ENCODE assay signal across 9 mouse cellular contexts in the genomic region with DNA sequence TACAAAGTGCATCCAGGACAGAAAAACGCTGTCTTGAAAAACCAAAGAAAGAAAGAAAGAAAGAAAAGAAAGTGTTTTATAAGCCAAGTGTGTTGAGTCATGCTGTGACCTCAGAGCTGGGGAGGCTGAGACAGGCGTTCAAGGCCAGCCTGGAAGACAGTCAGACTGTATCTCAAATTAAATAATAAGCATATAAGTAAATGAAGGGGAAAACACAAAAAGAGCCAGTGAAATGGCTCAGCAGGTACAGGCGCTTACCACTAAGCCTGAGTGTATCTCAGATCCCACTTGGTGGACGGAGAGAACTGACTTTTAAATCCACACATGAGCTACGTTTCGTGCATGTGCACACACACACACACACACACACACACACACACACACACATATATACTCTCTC. TPM values are rescaled to one million over a fixed set of nuclear protein-coding genes. Genes with fewer than 3 reads are reported as not detected.
DNase-seq lines count a peak whose midpoint lies in the region; ATAC-seq and TF ChIP-seq lines count a peak whose summit lies in the region.
"Had no signal": no experiment of that assay in that cellular context is flagged by ENCODE, and none has a peak within 500 bp of the region (broad histone marks: within the 10 kb centered on the region; RNA-seq: fewer than 3 reads in every experiment).

No protein-coding gene starts in this region.

- peaks cover 8% of the 10 kb centered on the region for H3K36me3 ChIP-seq in heart, embryonic 16.5 days (ENCODE audit: control insufficient read depth, insufficient read depth)
- H3K36me3 ChIP-seq in G1E (replicated peaks), result peaks cover 45% of the 10 kb centered on the region
- 0 out of 2 replicates have a peak, but pooled peaks cover 3% of the 10 kb centered on the region for H3K36me3 ChIP-seq in liver, embryonic 11.5 days (ENCODE audit: control insufficient read depth, insufficient read depth, low read length)

- peak overlapping the region; percentile 93 for H3K4me3 ChIP-seq in heart, embryonic 16.5 days (ENCODE audit: low read length)
- peak overlapping the region; percentile 86; the same call in 1 of the 2 replicates for H3K4me3 ChIP-seq in G1E (ENCODE audit: low read depth, low read length)
- H3K4me3 ChIP-seq in liver, embryonic 11.5 days (ENCODE audit: low read depth, low read length), result peak overlapping the region; percentile 64; the same call in 1 of the 2 replicates

- TF ChIP-seq CTCF in G1E (IDR thresholded peaks at IDR 0.05; ENCODE audit: low read depth, low read length), result no peak

- ATAC-seq in heart, embryonic 16.5 days (replicated peaks; ENCODE audit: extremely low read depth, insufficient read depth, low FRiP score), result no peak
- no peak for ATAC-seq in G1E (ENCODE audit: extremely low read depth, insufficient number of reproducible peaks, low FRiP score, poor library complexity, severe bottlenecking)
- ATAC-seq in liver, embryonic 11.5 days (replicated peaks; ENCODE audit: low FRiP score), result no peak

- H3K27ac ChIP-seq in heart, embryonic 16.5 days (ENCODE audit: low read length), result no peak overlapping the region
- no peak overlapping the region for H3K27ac ChIP-seq in liver, embryonic 11.5 days (ENCODE audit: low read depth, low read length)
- H3K27ac ChIP-seq: midbrain, embryonic 10.5 days had no signal

- H3K27me3 ChIP-seq in heart, embryonic 16.5 days (ENCODE audit: control insufficient read depth, insufficient read depth, low read length), result no peaks in the 10 kb centered on the region
- H3K27me3 ChIP-seq in G1E (ENCODE audit: insufficient read depth, low read length), result no peaks in the 10 kb centered on the region
- H3K27me3 ChIP-seq in liver, embryonic 11.5 days (replicated peaks; ENCODE audit: control insufficient read depth, insufficient read depth, low read length), result no peaks in the 10 kb centered on the region

- H3K9ac ChIP-seq in heart, embryonic 16.5 days (ENCODE audit: low read length), result no peak overlapping the region
- no peak overlapping the region for H3K9ac ChIP-seq in liver, embryonic 11.5 days (ENCODE audit: low read depth, low read length)

- intact Hi-C loops in heart, postnatal 36 days (cut with DNase I), result no loop called here

- DNase-seq in heart, postnatal 36 days, result no peak
- DNase-seq in 416B (ENCODE audit: low read depth), result peak; percentile 58
- no peak for DNase-seq in G1E (ENCODE audit: low spot score)
- no peak for DNase-seq in liver, embryonic 11.5 days (ENCODE audit: low spot score)
- no peak for DNase-seq in frontal cortex, postnatal 36 days (ENCODE audit: low spot score in 2 of 2)
- no peak for DNase-seq in right cerebral cortex, postnatal 36 days (ENCODE audit: low spot score in 2 of 2)

- no peaks in the 10 kb centered on the region for H3K9me3 ChIP-seq in heart, embryonic 16.5 days (replicated peaks; ENCODE audit: control insufficient read depth, low read length)
- H3K9me3 ChIP-seq in G1E (replicated peaks), result no peaks in the 10 kb centered on the region
- H3K9me3 ChIP-seq in liver, embryonic 11.5 days (ENCODE audit: control insufficient read depth, low read length), result no peaks in the 10 kb centered on the region
- H3K9me3 ChIP-seq: midbrain, embryonic 10.5 days had no signal

- H3K4me1 ChIP-seq in heart, embryonic 16.5 days (ENCODE audit: control insufficient read depth, insufficient read depth, low read length), result peaks cover 10% of the 10 kb centered on the region
- H3K4me1 ChIP-seq in G1E (ENCODE audit: insufficient read depth, low read depth, low read length), result peaks cover 67% of the 10 kb centered on the region
- peaks cover 9% of the 10 kb centered on the region; the same call in 1 of the 2 replicates for H3K4me1 ChIP-seq in liver, embryonic 11.5 days (replicated peaks; ENCODE audit: control insufficient read depth, insufficient read depth, low read length)

- peak overlapping the region; percentile 80 for H3K4me2 ChIP-seq in heart, embryonic 16.5 days (ENCODE audit: low read depth, low read length)
- peak overlapping the region; percentile 66 for H3K4me2 ChIP-seq in liver, embryonic 11.5 days

- WGBS in heart, embryonic 16.5 days, result 85% methylated on average over 6 of the region's 6 CpGs
- 82% methylated on average over 6 of the region's 6 CpGs for WGBS in liver, embryonic 11.5 days

RNA-seq across cellular contexts. Expression of a gene that starts 1.8 kb away (rescaled TPM):
- polyA plus RNA-seq in heart, embryonic 16.5 days (2015; fragmentation: Nextera tagmentation; extraction: Ambion mirVana), result 233 and 403 TPM in 2 replicates
- 100 to 1,000 TPM; 162 to 248 TPM for total RNA-seq in heart, postnatal 36 days (2021)
- total RNA-seq in G1E (2014; fragmentation: Nextera tagmentation), result 996 and 1,120 TPM in 2 replicates
- total RNA-seq in G1E (2017), result 2,007 and 2,025 TPM in 2 replicates
- polyA plus RNA-seq in G1E (2012), result 28.8 and 29.6 TPM in 2 replicates
- polyA plus RNA-seq in liver, embryonic 11.5 days (2014; fragmentation: Nextera tagmentation; extraction: Ambion mirVana), result 311 and 321 TPM in 2 replicates

RNA-seq across cellular contexts. Expression of a gene that starts 11.2 kb away (rescaled TPM):
- polyA plus RNA-seq in heart, embryonic 16.5 days (2015; fragmentation: Nextera tagmentation; extraction: Ambion mirVana), result 0.14 TPM in 1 of 2 replicates, not detected in the other
- total RNA-seq in heart, postnatal 36 days (2021), result under 1 TPM in 1 of 2 experiments, not detected in 1; 0.14 TPM
- total RNA-seq in G1E (2014; fragmentation: Nextera tagmentation) (not detected in 2 replicates), G1E (2017) (not detected in 2 replicates)
- polyA plus RNA-seq in G1E (2012), result not detected in 2 replicates
- 0.17 TPM in 1 of 2 replicates, not detected in the other for polyA plus RNA-seq in liver, embryonic 11.5 days (2014; fragmentation: Nextera tagmentation; extraction: Ambion mirVana)
- polyA plus RNA-seq: midbrain, embryonic 10.5 days had no signal

RNA-seq across cellular contexts. Expression of a gene that starts 31.1 kb away (rescaled TPM):
- polyA plus RNA-seq in heart, embryonic 16.5 days (2015; fragmentation: Nextera tagmentation; extraction: Ambion mirVana), result 4.5 and 5.1 TPM in 2 replicates
- 10 to 100 TPM; 10.7 to 11.0 TPM for total RNA-seq in heart, postnatal 36 days (2021)
- 10.4 and 15.5 TPM in 2 replicates for total RNA-seq in G1E (2014; fragmentation: Nextera tagmentation)
- 9.9 and 10.7 TPM in 2 replicates for total RNA-seq in G1E (2017)
- polyA plus RNA-seq in G1E (2012), result 1.1 TPM in 2 replicates
- polyA plus RNA-seq in liver, embryonic 11.5 days (2014; fragmentation: Nextera tagmentation; extraction: Ambion mirVana), result 9.3 and 9.8 TPM in 2 replicates

RNA-seq across cellular contexts. Expression of a gene that starts 36.7 kb away (rescaled TPM):
- 0.18 TPM in 1 of 2 replicates, not detected in the other for polyA plus RNA-seq in heart, embryonic 16.5 days (2015; fragmentation: Nextera tagmentation; extraction: Ambion mirVana)
- total RNA-seq in heart, postnatal 36 days (2021), result not detected
- total RNA-seq in G1E (2014; fragmentation: Nextera tagmentation), result 1.1 and 1.9 TPM in 2 replicates
- 13.7 and 14.5 TPM in 2 replicates for total RNA-seq in G1E (2017)
- 0.04 and 0.09 TPM in 2 replicates for polyA plus RNA-seq in G1E (2012)
- 0.15 TPM in 1 of 2 replicates, not detected in the other for polyA plus RNA-seq in liver, embryonic 11.5 days (2014; fragmentation: Nextera tagmentation; extraction: Ambion mirVana)
- polyA plus RNA-seq: midbrain, embryonic 10.5 days had no signal

RNA-seq across cellular contexts. Expression of a gene that starts 36.8 kb away (rescaled TPM):
- not detected in 2 replicates for polyA plus RNA-seq in heart, embryonic 16.5 days (2015; fragmentation: Nextera tagmentation; extraction: Ambion mirVana)
- not detected for total RNA-seq in heart, postnatal 36 days (2021)
- total RNA-seq in G1E (2014; fragmentation: Nextera tagmentation) (not detected in 2 replicates), G1E (2017) (not detected in 2 replicates)
- polyA plus RNA-seq in G1E (2012), result not detected in 2 replicates
- not detected in 2 replicates for polyA plus RNA-seq in liver, embryonic 11.5 days (2014; fragmentation: Nextera tagmentation; extraction: Ambion mirVana)
- polyA plus RNA-seq: gonadal fat pad, adult 2 months; midbrain, embryonic 10.5 days had no signal
